Mouse (Mus musculus) liver, adult 2 months (tissue): Measurements from ENCODE around the gene Slc27a4. TPM values are rescaled to one million over a fixed set of nuclear protein-coding genes. Genes with fewer than 3 reads are reported as not detected.

ENCODE experiments used
- DNase-seq: peaks from one replicate; pipeline ENCODE4 v3.0.0-alpha.2; 2011; ENCODE audit warnings: low read depth, low spot score; ENCODE audit errors: extremely low read depth
- H3K27ac ChIP-seq: fragments of 200-500 bp; replicated peaks from 2 replicates; pipeline ENCODE4 v1.5.1; 2012; ENCODE audit warnings: low read depth, mild to moderate bottlenecking, control low read depth, inconsistent platforms, low read length; ENCODE audit not compliant: insufficient read depth
- H3K27me3 ChIP-seq: fragments of 200-500 bp; 2 replicates; pipeline ENCODE4 v1.6.1; 2012; ENCODE audit warnings: mild to moderate bottlenecking, moderate library complexity, low read length, inconsistent platforms; ENCODE audit not compliant: control insufficient read depth, insufficient read depth
- H3K36me3 ChIP-seq: fragments of 200-500 bp; 2 replicates; pipeline ENCODE4 v1.6.1; 2012; ENCODE audit warnings: low read length, inconsistent platforms; ENCODE audit not compliant: control insufficient read depth, insufficient read depth
- H3K4me1 ChIP-seq: fragments of 200-500 bp; 2 replicates; pipeline ENCODE4 v1.6.1; 2011; ENCODE audit warnings: low read length; ENCODE audit not compliant: control insufficient read depth, insufficient read depth
- H3K4me3 ChIP-seq: fragments of 200-500 bp; 2 replicates; pipeline ENCODE4 v1.5.1; 2011; ENCODE audit warnings: low read depth, mild to moderate bottlenecking, control low read depth, low read length, moderate library complexity; ENCODE audit not compliant: insufficient read depth
- H3K79me2 ChIP-seq: fragments of 200-500 bp; 2 replicates; pipeline ENCODE4 v1.6.1; 2012; ENCODE audit warnings: inconsistent platforms, mild to moderate bottlenecking, low read length, moderate library complexity; ENCODE audit not compliant: control insufficient read depth, insufficient read depth
- H3K9ac ChIP-seq: fragments of 200-500 bp; 2 replicates; pipeline ENCODE4 v1.6.1; 2012; ENCODE audit warnings: low read depth, mild to moderate bottlenecking, control low read depth, inconsistent platforms, low read length
- CTCF ChIP-seq: fragments of 200-500 bp; IDR thresholded peaks from 2 replicates; pipeline ENCODE4 v1.5.1; 2011; ENCODE audit warnings: low read depth, low read length, control low read depth
- POLR2A ChIP-seq: fragments of 200-500 bp; IDR thresholded peaks from 2 replicates; pipeline ENCODE4 v1.6.1; 2011; ENCODE audit warnings: low read length, control low read depth; ENCODE audit not compliant: insufficient read depth; ENCODE audit errors: extremely low read depth
- WGBS: fragments of 180-500 bp; shearing (Covaris S2); methylation state at CpG from one replicate; pipeline ENCODE4 v1.1.7; 2018; 5-methylcytosine and 5-hydroxymethylcytosine counted together
- polyA plus RNA-seq: library from polyadenylated mRNA; depleted of rRNA; stranded (reverse); fragments of >200 nt; gene quantifications from 2 replicates; pipeline ENCODE4 v1.2.3, GENCODE M21; 2012
- total RNA-seq: library from RNA; depleted of rRNA; stranded (reverse); fragments of >200 nt; gene quantifications from 2 replicates; pipeline ENCODE4 v1.2.3, GENCODE M21; 2014

Gene Slc27a4
- total and polyA plus RNA-seq, 2 experiments, result 9.2 to 31.5 TPM

DNA sequence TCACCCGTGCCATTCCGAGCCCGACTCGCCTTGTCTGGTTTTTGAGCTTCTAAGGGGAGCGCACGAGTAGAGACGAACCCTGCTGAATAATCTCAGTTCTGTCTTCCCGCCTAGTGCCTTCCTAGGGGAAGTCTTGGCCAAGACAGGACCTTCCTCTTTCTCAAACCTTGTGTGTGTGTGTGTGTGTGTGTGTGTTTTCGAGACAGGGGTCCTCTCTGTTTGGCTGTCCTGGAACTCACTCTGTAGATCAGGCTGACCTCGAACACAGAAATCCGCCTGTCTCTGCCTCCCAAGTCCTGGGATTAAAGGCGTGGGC lies 25.2 kb downstream of the Slc27a4 start:
- H3K36me3 ChIP-seq, result no peaks in the 10 kb centered on the region
- WGBS, result 1% methylated on average over 12 of the region's 12 CpGs
- no peak for DNase-seq
- 0 out of 2 replicates have a peak overlapping the region, but pooled peaks have one; percentile 12 for H3K27ac ChIP-seq
- H3K9ac ChIP-seq, result peak overlapping the region; percentile 80
- H3K4me1 ChIP-seq, result peaks cover 11% of the 10 kb centered on the region
- H3K4me3 ChIP-seq, result peak overlapping the region; percentile 89
- H3K79me2 ChIP-seq, result peaks cover 15% of the 10 kb centered on the region; the same call in 1 of the 2 replicates
- H3K27me3 ChIP-seq, result no peaks in the 10 kb centered on the region
- no peak for TF ChIP-seq CTCF

DNA sequence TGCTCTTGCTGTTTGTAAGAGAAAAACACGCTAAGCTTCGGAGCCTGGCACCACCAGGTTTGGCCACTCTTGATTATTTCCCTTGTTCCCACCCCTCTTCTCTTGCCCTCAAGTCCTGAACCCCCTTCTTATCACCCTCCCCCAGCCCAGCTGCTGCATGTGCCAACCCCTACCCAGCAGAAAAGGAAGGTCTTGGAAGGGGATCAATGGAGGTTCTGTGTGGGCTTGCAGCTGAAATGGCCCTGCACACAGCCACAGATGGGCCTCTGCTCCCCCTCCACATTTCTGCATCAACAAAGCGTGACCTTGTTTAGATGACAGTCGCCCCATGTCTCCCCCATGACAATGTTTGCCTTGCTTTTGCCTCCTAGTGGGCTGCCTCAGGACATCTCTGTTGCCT lies 28.7 kb downstream of the Slc27a4 start:
- DNase-seq, result no peak
- Histone ChIP-seq H3K4me1 (peaks cover 10% of the 10 kb centered on the region), H3K36me3 (0 out of 2 replicates have a peak, but pooled peaks cover 2% of the 10 kb centered on the region), H3K4me3 (no peak overlapping the region), H3K27me3 (no peaks in the 10 kb centered on the region), H3K9ac (no peak overlapping the region), H3K27ac (no peak overlapping the region), H3K79me2 (peaks cover 15% of the 10 kb centered on the region; the same call in 1 of the 2 replicates)
- WGBS, result 94% methylated on average over 4 of the region's 4 CpGs
- TF ChIP-seq POLR2A (no peak), CTCF (no peak)

DNA sequence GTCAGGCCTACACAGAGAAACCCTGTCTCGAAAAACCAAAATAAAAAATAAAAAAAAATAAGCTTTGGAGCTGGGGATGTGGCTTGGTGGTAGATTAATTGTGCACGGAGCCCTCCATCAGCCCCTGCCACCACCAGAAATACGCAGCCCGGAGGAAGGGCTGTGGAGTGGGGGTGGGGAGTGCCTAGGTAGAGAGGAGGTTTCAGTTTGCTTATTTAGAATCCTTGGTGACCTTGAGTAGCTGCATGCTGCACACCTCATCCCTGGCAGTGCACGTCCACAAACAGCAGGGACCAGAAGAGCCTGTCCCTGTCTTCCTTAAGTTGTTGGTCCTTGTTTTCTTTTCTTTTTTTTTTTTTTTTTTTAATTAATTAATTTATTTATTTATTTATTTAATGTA lies 31.4 kb downstream of the Slc27a4 start:
- no peak overlapping the region for H3K4me3 ChIP-seq
- H3K36me3 ChIP-seq, result 0 out of 2 replicates have a peak, but pooled peaks cover 2% of the 10 kb centered on the region
- 94% methylated on average over 5 of the region's 5 CpGs for WGBS
- no peaks in the 10 kb centered on the region for H3K27me3 ChIP-seq
- DNase-seq, result no peak
- H3K9ac ChIP-seq, result no peak overlapping the region
- H3K4me1 ChIP-seq, result peaks cover 2% of the 10 kb centered on the region; the same call in 1 of the 2 replicates
- TF ChIP-seq CTCF, result no peak
- H3K79me2 ChIP-seq, result peaks cover 4% of the 10 kb centered on the region; the same call in 1 of the 2 replicates
- H3K27ac ChIP-seq, result no peak overlapping the region

DNA sequence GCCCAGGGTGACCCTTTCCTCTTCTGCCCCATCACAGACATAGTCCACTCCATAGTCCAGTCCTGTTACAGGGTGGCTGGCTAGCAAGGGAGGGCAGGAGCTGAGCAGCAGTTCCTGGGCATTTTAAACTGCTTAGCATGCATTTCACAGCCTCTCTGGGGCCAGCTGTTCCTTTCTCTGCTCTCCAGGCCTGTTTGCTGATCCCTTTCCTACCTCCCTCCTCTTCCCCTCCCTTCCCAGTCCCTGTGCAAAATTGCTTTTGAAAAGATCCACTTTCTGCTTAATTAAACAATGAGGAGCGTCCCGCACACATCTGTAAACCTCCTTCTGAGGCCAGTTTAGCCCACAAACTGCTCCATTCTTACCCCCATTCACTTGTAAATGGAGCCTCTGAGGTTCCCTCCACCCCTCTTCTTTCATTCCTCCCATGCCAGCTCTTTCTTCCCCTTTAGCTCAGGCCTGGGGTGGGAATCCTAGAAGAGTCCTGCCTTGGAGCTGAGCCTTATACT lies 33.0 kb downstream of the Slc27a4 start:
- whole genome bisulfite sequencing, result 92% methylated on average over 2 of the region's 2 CpGs
- no peak overlapping the region for H3K9ac ChIP-seq
- no peak for DNase-seq
- H3K4me3 ChIP-seq, result no peak overlapping the region
- no peaks in the 10 kb centered on the region for H3K4me1 ChIP-seq
- H3K27ac ChIP-seq, result no peak overlapping the region
- peaks cover 4% of the 10 kb centered on the region; the same call in 1 of the 2 replicates for H3K79me2 ChIP-seq
- TF ChIP-seq CTCF (no peak), POLR2A (no peak)
- 0 out of 2 replicates have a peak, but pooled peaks cover 2% of the 10 kb centered on the region for H3K36me3 ChIP-seq
- H3K27me3 ChIP-seq, result no peaks in the 10 kb centered on the region

DNA sequence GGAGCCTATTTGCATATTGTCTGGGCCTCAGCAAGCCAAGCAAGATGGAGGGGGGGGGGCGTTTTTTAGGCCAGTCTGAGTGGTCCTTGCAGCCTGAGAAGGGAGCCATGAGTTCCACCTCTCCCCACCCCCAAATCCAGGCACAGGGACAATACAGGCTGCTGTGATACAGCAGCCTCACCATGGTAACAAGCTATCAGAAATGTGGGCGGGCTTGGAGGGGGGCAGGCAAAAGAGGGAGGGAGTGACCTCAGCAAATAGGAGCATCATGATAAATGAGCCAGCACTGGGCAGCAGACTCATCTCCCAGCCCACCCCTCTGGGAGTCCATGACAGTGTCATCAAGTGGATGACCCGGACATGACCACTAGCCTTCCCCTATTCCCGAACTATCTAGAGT lies 37.0 kb downstream of the Slc27a4 start:
- Histone ChIP-seq H3K4me3 (no peak overlapping the region), H3K36me3 (peaks cover 4% of the 10 kb centered on the region; the same call in 1 of the 2 replicates), H3K79me2 (no peaks in the 10 kb centered on the region), H3K4me1 (no peaks in the 10 kb centered on the region), H3K27ac (no peak overlapping the region), H3K9ac (no peak overlapping the region), H3K27me3 (no peaks in the 10 kb centered on the region)
- no peak for DNase-seq
- TF ChIP-seq CTCF (no peak), POLR2A (no peak)
- 65% methylated on average over 4 of the region's 4 CpGs for WGBS

DNA sequence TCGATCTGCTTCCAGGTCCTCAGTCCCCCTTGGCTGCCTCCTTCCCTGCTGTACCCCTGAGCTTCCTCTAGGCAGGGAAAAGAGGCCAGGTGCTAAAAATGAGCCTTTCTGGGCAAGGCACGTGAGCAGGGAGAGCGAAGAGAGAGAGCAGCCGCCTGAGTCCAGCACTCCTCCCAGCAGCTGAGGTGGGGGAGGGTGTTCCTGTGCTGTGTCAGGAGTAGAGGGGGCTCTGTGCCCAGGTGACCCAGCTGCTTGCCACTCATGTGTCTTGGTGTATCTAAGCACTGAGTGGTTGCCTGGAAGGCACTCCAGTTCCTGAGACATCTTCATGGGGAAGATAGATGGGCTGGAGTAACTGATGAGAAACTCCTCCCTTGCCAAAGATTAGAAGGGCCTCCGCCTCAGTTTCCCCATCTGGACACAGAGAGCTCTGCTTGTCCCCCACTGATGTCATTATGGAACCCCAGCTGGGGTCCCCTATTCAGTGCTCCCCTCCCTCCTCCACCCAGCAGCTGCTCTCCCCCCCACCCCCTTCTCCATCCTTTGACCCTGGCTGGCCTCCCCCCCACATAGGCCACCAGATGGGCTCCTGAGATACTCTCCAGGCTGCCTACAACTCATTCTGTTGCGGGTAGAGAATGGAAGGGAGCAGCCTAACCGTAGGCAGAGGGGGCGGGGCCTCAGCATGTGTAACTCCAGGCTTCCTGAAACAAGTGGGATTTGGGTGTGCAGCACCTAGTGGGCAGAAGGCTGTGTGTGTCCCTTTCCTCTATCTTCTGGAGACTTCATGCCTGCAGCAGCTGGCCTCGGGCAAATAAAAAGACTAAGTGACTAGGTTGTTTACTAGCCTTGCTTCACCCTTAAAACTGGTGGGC lies 41.0 kb downstream of the Slc27a4 start:
- H3K27ac ChIP-seq, result no peak overlapping the region
- 87% methylated on average over 9 of the region's 9 CpGs for WGBS
- no peak for DNase-seq
- no peaks in the 10 kb centered on the region; the same call in 1 of the 2 replicates for H3K27me3 ChIP-seq
- no peaks in the 10 kb centered on the region for H3K4me1 ChIP-seq
- H3K79me2 ChIP-seq, result no peaks in the 10 kb centered on the region
- no peak overlapping the region for H3K9ac ChIP-seq
- no peak for TF ChIP-seq POLR2A
- TF ChIP-seq CTCF, result no peak
- H3K36me3 ChIP-seq, result peaks cover 4% of the 10 kb centered on the region; the same call in 1 of the 2 replicates
- H3K4me3 ChIP-seq, result no peak overlapping the region
